Mouse (Mus musculus) embryo, embryonic 10.5 days (tissue): ENCODE measurements around the gene Lrch4.

Experiments used
- DNase-seq: peaks from one replicate; pipeline ENCODE4 v3.0.0-alpha.2; 2015; ENCODE audit warnings: low spot score

Lrch4 gene

DNA sequence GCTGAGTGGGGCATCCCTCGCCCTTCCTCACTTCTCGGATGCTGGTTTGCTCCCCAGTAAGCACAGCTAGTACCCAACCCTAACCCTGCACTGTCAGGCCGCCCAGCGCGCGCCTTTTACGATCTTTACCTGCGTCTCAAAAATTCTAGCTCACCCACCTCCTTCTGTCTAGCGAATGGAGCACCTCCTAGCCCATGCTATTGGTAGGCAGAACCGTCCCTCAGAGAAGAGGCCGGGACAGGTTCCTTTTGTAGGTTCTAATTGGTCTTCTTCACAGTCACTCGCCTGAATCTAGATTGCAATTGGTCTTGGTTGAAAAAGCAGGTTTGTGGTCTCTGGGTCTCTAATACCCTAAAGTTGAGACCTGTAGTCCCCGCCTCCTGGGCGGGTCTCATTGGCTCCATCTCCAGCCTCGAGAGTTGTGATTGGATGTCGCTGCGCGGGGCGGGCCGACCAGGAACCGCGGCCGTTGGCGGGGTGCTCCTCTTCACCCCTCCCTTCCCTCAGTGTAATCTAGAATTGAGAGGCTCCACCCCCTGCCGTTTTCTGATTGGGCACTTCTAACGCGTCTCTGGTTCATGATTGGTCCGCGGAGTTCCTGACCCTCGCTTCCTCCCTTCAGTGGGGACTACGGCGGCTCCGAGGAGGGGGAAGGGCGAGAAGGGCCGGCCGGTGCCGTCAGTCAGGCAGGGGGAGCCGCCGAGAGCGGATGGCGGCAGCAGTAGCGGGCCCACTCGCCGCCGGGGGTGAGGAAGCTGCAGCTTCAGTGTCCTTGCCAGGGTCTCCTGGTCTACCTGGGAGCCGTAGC, at the start of gene Lrch4, which contains the start of the genes Fbxo24 and Gm20605:
Lrch4 (plus strand) TSS at position 624 of the 808 bp plus-strand sequence.
Fbxo24 (minus strand) TSS at position 505 of the 808 bp plus-strand sequence.
Gm20605 (plus strand) TSS at position 678 of the 808 bp plus-strand sequence.
- DNase-seq = peak; percentile 100

DNA sequence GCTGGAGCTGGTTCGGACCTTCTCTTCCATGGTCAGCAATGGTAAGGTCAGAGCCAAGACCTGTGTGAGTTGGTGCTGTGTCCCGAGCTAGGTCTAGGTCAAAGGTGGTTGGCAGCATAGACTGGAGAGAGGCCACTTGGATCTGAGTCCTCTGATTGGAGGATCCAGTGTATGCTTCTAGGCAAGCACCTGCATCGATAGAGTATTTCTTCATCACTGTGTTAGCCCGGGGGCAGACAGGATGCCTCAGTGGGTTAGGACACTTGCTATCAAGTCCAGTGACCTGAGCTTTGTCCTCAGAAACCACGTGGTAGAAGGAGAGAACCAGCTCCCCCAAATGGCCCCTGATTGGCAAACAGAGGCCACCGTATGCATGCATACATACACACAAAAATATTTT, 48.7 kb upstream of the Lrch4 start:
- DNase-seq = no peak

DNA sequence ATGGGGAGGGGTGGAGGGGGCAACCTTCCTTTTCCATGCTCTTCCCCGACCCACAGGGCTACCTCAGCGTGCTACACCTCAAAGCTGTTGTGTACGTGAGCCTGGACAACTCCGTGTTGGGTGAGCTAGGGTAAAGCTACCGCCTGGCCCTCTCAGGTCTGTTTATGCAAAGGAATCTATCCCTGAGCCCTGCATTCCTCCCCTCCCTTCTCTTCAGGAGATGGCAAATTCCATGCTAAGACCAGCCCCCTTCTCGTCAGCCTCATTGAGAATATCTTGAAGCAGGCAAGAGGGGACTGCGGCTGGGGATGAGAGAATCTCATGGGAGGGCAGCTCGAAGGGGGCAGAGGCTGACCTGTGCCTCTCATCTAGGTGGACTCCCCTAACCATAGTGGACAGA, 46.2 kb upstream of the Lrch4 start:
- DNase-seq = peak; percentile 18

DNA sequence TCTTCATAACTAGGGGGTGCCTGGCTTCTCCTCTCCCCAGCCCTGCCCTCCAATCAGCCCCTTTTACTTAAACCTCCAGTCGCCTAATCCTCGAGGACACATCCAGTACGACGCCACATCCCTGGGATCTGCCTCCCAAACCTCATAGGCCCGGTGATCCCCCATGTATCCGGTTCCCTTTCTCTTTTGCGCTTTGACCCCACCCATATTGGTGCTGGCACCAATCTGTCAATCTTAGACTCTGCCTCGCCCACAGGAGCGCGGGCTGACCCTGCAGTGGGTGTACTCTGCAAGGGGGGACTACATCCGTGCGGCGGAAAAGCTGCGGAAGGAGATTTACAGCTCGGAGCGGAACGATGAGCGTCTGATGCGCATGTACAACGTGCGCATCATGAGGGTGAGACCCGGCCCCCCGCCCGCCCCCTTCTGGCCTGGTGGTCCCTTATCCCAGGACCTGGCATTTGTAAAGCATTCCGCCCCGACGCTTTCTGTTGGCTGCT, 45.2 kb upstream of the Lrch4 start:
- peak; percentile 67 for DNase-seq

GRCm38 (mm10) chr5:137584976-137585375, 43.9 kb upstream of the Lrch4 start:
- peak; percentile 79 for DNase-seq

- no peak for DNase-seq
Measured at GRCm38 (mm10) chr5:137590507-137590906, 38.4 kb upstream of the Lrch4 start.

GRCm38 (mm10) chr5:137595921-137596320, 33.0 kb upstream of the Lrch4 start:
- DNase-seq = no peak

GRCm38 (mm10) chr5:137596601-137597261, 32.2 kb upstream of the Lrch4 start:
- no peak for DNase-seq

DNA sequence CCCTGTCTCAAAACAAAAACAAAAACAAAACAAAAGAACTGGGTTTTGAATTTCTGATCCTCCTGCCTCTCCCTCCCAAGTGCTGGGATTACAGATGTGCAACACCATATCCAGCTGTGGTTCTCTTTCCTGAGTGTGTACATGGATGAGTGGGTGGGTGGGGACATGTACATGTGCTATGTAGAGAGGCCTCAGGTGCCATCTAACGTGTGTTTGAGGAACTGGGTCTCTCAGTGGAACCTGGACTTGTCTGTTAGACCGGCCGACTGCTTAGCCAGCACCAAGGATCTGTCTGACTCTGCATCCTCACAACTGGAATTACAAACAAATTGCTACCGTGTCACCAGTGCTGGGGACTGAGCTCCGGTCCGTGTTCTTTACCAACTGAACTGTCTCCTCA, 31.3 kb upstream of the Lrch4 start:
- no peak for DNase-seq

DNA sequence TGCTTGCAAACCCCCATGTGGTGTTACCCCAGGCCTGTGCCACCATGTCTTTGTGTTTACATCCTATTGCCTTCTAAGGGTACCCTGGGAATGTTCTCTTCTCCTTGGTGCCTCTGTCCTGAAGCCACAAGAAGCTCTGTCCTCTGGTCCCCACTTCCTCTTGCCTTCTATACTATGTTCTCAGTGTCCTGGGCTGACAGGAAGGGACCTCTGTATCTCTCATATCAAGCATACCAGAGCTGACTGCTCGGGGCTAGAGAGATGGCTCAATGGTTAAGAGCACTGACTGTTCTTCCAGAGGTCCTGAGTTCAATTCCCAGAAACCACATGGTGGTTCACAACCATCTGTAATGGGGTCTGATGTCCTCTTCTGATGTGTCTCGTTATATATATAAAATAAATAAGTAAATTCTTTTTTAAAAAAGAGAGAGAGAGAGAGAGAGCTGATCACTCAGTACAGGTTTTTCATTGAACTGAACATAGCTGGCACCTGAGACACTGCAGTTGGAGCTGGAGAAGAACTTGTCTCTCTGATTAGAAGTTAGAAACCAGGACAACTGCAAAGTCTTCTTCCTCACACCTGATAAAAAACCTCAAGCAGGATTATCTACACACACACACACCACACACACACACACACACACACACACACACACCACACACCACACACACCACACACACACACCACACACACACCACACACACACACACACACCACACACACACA, 30.7 kb upstream of the Lrch4 start:
- DNase-seq = no peak

GRCm38 (mm10) chr5:137599600-137599999, 29.3 kb upstream of the Lrch4 start:
- DNase-seq = no peak

- DNase-seq = no peak
Measured at GRCm38 (mm10) chr5:137600281-137600618, 28.7 kb upstream of the Lrch4 start.

DNA sequence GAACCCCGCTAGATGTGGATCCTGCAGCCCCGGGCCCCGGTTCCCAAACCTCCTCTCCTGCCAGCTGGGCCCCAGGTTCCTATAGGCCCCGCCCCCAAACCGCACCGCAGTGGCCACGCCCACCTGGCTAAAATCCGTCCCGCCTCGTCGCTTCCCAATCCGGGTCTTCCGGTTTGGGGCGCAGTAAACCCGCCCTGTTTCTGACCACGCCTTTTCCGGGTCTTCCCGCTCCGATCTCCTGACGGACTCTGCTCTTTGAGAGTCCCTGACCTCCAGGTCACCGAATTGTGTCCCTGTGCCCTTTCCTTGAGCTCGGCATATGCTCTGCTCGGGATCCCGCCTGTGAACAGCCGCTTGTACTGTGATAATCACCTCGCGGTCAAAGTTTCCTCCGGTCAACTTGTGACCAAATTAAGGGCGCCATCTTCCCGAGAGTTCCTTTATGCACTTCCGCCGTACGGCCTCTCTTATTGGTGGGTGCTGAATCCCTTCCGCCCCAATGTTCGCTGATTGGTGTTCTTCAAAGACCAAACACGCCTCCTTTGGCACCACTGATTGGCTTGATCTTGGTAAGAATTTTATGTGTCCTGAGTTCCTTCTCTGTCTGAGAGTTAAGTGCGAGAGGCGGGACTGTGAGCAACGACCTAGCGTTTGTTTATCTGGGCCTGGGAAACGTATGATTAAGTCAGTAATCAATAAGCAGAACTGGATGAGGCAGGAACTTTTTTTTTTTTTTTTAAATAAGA, 28.1 kb upstream of the Lrch4 start, which contains the start of gene Mospd3:
Mospd3 (minus strand) TSS at position 440 of the 746 bp plus-strand sequence.
- DNase-seq = peak; percentile 99

DNA sequence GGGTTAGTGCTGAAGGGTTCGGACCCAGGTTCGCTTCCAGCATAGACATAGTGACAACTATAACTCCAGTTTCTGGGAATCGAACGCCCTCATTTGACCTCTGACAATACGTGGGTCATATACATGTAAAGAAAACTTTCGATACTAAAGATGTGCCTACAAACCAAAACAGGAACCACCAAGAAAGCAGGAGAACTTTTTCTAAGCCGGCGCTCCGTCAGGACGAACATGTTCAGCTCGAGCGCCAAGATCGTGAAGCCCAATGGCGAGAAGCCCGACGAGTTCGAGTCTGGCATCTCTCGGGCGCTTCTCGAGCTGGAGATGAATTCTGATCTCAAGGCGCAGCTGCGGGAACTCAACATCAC, 27.6 kb upstream of the Lrch4 start:
- DNase-seq = peak; percentile 64

- no peak for DNase-seq
Measured at GRCm38 (mm10) chr5:137607860-137608653, 20.9 kb upstream of the Lrch4 start.

GRCm38 (mm10) chr5:137608654-137609190, 20.2 kb upstream of the Lrch4 start:
- no peak for DNase-seq

DNA sequence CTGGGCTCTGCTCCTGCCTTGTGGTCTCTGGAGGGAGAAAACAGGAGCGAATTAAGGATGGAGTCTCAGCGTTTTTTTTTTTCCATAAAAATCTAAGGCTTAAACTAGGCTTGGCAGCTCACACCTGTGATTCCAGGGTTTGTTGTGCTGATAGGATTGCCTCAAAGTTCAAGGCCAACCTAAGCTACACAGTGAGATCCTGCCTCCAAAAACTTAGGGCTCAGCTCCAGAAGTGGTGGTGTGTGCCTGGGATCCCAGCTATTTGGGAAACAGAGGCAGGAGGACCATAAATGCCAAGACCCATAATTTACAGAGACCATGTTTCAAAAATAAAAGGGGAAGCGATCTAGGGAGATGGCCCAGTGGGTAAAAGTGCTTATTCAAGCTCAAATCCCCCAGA, 19.6 kb upstream of the Lrch4 start:
- DNase-seq = no peak

- no peak for DNase-seq
Measured at GRCm38 (mm10) chr5:137610056-137610455, 18.9 kb upstream of the Lrch4 start.

GRCm38 (mm10) chr5:137610548-137611244, 18.2 kb upstream of the Lrch4 start:
- DNase-seq = peak; percentile 92

- DNase-seq = peak; percentile 77
Measured at GRCm38 (mm10) chr5:137611245-137611602, 17.7 kb upstream of the Lrch4 start.
